Mouse (Mus musculus) stomach, postnatal 0 days (tissue): ENCODE measurements at regions not wholly inside any gene's neighbourhood (a gene's known extent, or its start where the extent isn't known, plus 50 kb on each side); places are given as distances from the start of the nearest gene placed in this dataset.

Source experiments
- CTCF ChIP-seq: IDR thresholded peaks from 2 replicates; pipeline ENCODE4 v1.5.1; 2016; ENCODE audit warnings: antibody characterized with exemption, low read depth, mild to moderate bottlenecking, moderate library complexity
- EP300 ChIP-seq: optimal IDR thresholded peaks from 2 replicates; pipeline ENCODE3; 2016; ENCODE audit warnings: antibody characterized with exemption

- TF ChIP-seq CTCF (no peak), EP300 (no peak)
Observed at GRCm38 (mm10) chr10:19152773-19153172, 137.3 kb upstream of the Tnfaip3 start.
